Mouse (Mus musculus): ENCODE measurements around the gene Gm10570. TPM values are rescaled to one million over a fixed set of nuclear protein-coding genes. Genes with fewer than 3 reads are reported as not detected.

Gene Gm10570
- total and polyA plus RNA-seq, 2 experiments from 2014 or later = 1.3 to 4.5 TPM

DNA sequence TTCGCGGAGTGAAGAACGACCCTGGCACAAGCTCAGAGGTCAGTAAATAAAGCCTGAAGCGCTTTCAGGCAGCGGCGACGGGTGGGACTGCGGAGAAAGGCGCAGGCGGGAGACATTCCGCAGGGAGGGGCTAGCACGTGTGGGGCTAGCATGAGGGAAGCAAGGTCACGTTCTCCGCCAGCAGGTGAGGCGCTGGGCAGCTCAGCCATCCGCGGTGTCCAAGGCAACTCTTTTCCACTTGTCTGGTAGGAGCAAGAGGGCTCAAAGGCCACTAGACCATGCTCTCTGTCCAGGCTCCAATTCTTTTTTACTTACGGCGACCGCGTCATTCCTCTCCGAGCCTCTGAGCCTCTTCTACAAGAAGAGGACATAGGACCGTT lies 633 bp downstream of the Gm10570 start:
- Histone ChIP-seq H3K27ac (peak overlapping the region; percentile 83), H3K4me3 (ENCODE audit: low read length) (peak overlapping the region; percentile 56), H3K36me3 (ENCODE audit: insufficient read depth, low read length) (no peaks in the 10 kb centered on the region), H3K9ac (replicated peaks; ENCODE audit: low read length) (peak overlapping the region; percentile 67; the same call in 1 of the 2 replicates), H3K27me3 (ENCODE audit: insufficient read depth, low read length) (no peaks in the 10 kb centered on the region), H3K4me2 (ENCODE audit: low read depth, low read length) (peak overlapping the region; percentile 93), H3K4me1 (ENCODE audit: insufficient read depth, low read length) (peaks cover 14% of the 10 kb centered on the region; the same call in 1 of the 2 replicates), H3K9me3 (ENCODE audit: low read length) (no peaks in the 10 kb centered on the region)
- DNase-seq (ENCODE audit: low spot score) = peak; percentile 65
- ATAC-seq = peak; percentile 50
- under 1% methylated on average over 23 of the region's 23 CpGs for WGBS
- peak; percentile 19; the same call in 1 of the 2 replicates for TF ChIP-seq CTCF (IDR thresholded peaks at IDR 0.05; ENCODE audit: low read depth)

GRCm38 (mm10) chr4:130306796-130307630 lies 1.5 kb downstream of the Gm10570 start:
- no peak for ATAC-seq
- peaks cover 14% of the 10 kb centered on the region; the same call in 1 of the 2 replicates for H3K4me1 ChIP-seq (ENCODE audit: insufficient read depth, low read length)
- TF ChIP-seq CTCF (IDR thresholded peaks at IDR 0.05; ENCODE audit: low read depth) = no peak
- no peaks in the 10 kb centered on the region for H3K36me3 ChIP-seq (ENCODE audit: insufficient read depth, low read length)
- 72% methylated on average over 10 of the region's 10 CpGs for WGBS
- H3K9ac ChIP-seq (replicated peaks; ENCODE audit: low read length) = no peak overlapping the region
- peak overlapping the region; percentile 93 for H3K4me2 ChIP-seq (ENCODE audit: low read depth, low read length)
- peak overlapping the region; percentile 56; the same call in 1 of the 2 replicates for H3K4me3 ChIP-seq (ENCODE audit: low read length)
- no peaks in the 10 kb centered on the region for H3K9me3 ChIP-seq (ENCODE audit: low read length)
- no peak overlapping the region for H3K27ac ChIP-seq
- no peak for DNase-seq (ENCODE audit: low spot score)
- H3K27me3 ChIP-seq (ENCODE audit: insufficient read depth, low read length) = no peaks in the 10 kb centered on the region

DNA sequence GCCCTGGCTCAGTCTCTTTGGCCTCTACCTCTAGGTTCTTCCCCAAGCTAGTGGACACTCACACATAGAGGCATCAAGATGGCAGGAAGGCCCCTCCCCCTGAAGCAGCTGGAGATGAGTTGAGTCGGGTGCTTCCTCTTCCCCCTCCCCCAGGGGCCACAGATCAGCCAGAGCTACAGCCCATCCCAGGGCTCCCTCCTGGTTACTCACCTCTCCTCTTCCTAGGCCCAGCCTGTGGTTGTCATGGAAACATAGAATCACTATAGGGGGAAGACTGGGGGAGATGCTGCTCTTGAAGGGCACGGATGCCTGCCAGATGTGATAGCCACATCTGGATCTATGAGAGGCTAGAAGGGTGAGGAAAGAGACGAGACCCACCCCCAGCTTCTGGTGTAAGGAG lies 3.7 kb downstream of the Gm10570 start:
- Histone ChIP-seq H3K4me1 (ENCODE audit: insufficient read depth, low read length) (peaks cover 14% of the 10 kb centered on the region; the same call in 1 of the 2 replicates), H3K27ac (no peak overlapping the region), H3K4me3 (ENCODE audit: low read length) (no peak overlapping the region), H3K36me3 (ENCODE audit: insufficient read depth, low read length) (no peaks in the 10 kb centered on the region), H3K27me3 (ENCODE audit: insufficient read depth, low read length) (no peaks in the 10 kb centered on the region), H3K9ac (replicated peaks; ENCODE audit: low read length) (no peak overlapping the region), H3K4me2 (ENCODE audit: low read depth, low read length) (no peak overlapping the region), H3K9me3 (ENCODE audit: low read length) (no peaks in the 10 kb centered on the region)
- 24% methylated on average over 3 of the region's 3 CpGs for WGBS
- DNase-seq (ENCODE audit: low spot score) (no peak), ATAC-seq (no peak)
- TF ChIP-seq CTCF (IDR thresholded peaks at IDR 0.05; ENCODE audit: low read depth) = no peak

GRCm38 (mm10) chr4:130302285-130302870 lies 6.1 kb downstream of the Gm10570 start:
- Histone ChIP-seq H3K4me1 (ENCODE audit: insufficient read depth, low read length) (peaks cover 2% of the 10 kb centered on the region), H3K36me3 (ENCODE audit: insufficient read depth, low read length) (no peaks in the 10 kb centered on the region), H3K4me3 (ENCODE audit: low read length) (no peak overlapping the region), H3K9me3 (ENCODE audit: low read length) (no peaks in the 10 kb centered on the region), H3K27me3 (ENCODE audit: insufficient read depth, low read length) (no peaks in the 10 kb centered on the region), H3K4me2 (ENCODE audit: low read depth, low read length) (no peak overlapping the region), H3K9ac (replicated peaks; ENCODE audit: low read length) (no peak overlapping the region), H3K27ac (no peak overlapping the region)
- 53% methylated on average over 12 of the region's 12 CpGs for WGBS
- no peak for DNase-seq (ENCODE audit: low spot score)
- no peak for TF ChIP-seq CTCF (IDR thresholded peaks at IDR 0.05; ENCODE audit: low read depth)
- ATAC-seq = no peak

- Histone ChIP-seq H3K36me3 (ENCODE audit: insufficient read depth, low read length) (no peaks in the 10 kb centered on the region), H3K9ac (replicated peaks; ENCODE audit: low read length) (no peak overlapping the region), H3K9me3 (ENCODE audit: low read length) (no peaks in the 10 kb centered on the region), H3K4me1 (ENCODE audit: insufficient read depth, low read length) (no peaks in the 10 kb centered on the region; the same call in 1 of the 2 replicates), H3K4me2 (ENCODE audit: low read depth, low read length) (no peak overlapping the region), H3K27me3 (ENCODE audit: insufficient read depth, low read length) (no peaks in the 10 kb centered on the region), H3K27ac (peak overlapping the region; percentile 36; the same call in 1 of the 2 replicates), H3K4me3 (ENCODE audit: low read length) (no peak overlapping the region)
- WGBS = 59% methylated on average over 8 of the region's 8 CpGs
- DNase-seq (ENCODE audit: low spot score) (no peak), ATAC-seq (no peak)
- TF ChIP-seq CTCF (IDR thresholded peaks at IDR 0.05; ENCODE audit: low read depth) = no peak
Observed at GRCm38 (mm10) chr4:130299629-130300018, 8.8 kb downstream of the Gm10570 start.

- no peaks in the 10 kb centered on the region for H3K36me3 ChIP-seq (ENCODE audit: insufficient read depth, low read length)
- peak overlapping the region; percentile 36; the same call in 1 of the 2 replicates for H3K27ac ChIP-seq
- H3K27me3 ChIP-seq (ENCODE audit: insufficient read depth, low read length) = no peaks in the 10 kb centered on the region
- no peak for TF ChIP-seq CTCF (IDR thresholded peaks at IDR 0.05; ENCODE audit: low read depth)
- H3K4me2 ChIP-seq (ENCODE audit: low read depth, low read length) = no peak overlapping the region
- no peak overlapping the region for H3K4me3 ChIP-seq (ENCODE audit: low read length)
- WGBS = 59% methylated on average over 11 of the region's 11 CpGs
- DNase-seq (ENCODE audit: low spot score) = no peak
- H3K4me1 ChIP-seq (ENCODE audit: insufficient read depth, low read length) = no peaks in the 10 kb centered on the region; the same call in 1 of the 2 replicates
- H3K9me3 ChIP-seq (ENCODE audit: low read length) = no peaks in the 10 kb centered on the region
- peak; percentile 44; the same call in 1 of the 2 replicates for ATAC-seq
- no peak overlapping the region for H3K9ac ChIP-seq (replicated peaks; ENCODE audit: low read length)
Observed at GRCm38 (mm10) chr4:130298877-130299628, 9.4 kb downstream of the Gm10570 start.
